Mouse (Mus musculus): ENCODE data around the gene Smarcd2.

- no peak for TF ChIP-seq TAL1 (IDR thresholded peaks at IDR 0.05; ENCODE audit: low read length)
- TF ChIP-seq GATA1 (IDR thresholded peaks at IDR 0.05; ENCODE audit: low read length), result no peak
Measured at GRCm38 (mm10) chr11:106283371-106283770, 10.6 kb upstream of the Smarcd2 start.
